Mouse (Mus musculus): ENCODE measurements at regions not wholly inside any gene's neighbourhood (a gene's known extent, or its start where the extent isn't known, plus 50 kb on each side); places are given as distances from the start of the nearest gene placed in this dataset.

DNA sequence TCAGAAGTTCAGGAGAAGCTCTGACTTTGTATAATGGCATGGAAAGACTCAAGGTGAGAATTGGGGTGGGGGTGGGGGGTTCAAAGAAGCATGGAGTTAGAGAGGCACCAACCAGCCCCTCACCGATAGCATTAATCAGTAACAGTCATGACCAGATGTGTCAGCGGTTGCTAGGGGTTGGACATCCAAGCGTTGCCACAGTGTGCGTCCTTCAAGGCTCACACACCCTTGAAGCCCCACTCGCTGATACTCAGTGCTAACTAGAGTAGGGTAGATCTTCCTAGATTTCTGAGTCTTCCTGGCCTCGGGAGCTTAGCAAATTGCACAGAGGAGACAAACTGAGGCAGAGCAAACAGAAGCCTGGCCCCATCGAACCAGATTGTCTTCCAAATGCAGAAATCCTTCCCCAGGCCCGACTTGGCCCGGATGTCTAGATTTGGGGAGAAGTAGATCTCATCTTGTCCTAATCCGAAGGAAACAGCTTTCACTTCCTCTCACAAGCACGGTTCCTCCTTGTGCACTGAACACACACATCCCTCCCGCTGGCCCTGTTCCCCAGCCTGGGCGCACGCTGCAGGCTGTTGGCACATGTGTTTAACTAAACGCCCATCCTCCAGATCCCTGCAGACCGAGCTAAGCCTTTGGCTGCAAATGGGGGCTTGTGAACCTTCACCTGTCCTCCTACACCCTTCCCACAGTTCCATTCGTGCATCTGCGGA is 73.1 kb upstream of the Vrk1 start:
- no peak overlapping the region for H3K4me3 ChIP-seq

DNA sequence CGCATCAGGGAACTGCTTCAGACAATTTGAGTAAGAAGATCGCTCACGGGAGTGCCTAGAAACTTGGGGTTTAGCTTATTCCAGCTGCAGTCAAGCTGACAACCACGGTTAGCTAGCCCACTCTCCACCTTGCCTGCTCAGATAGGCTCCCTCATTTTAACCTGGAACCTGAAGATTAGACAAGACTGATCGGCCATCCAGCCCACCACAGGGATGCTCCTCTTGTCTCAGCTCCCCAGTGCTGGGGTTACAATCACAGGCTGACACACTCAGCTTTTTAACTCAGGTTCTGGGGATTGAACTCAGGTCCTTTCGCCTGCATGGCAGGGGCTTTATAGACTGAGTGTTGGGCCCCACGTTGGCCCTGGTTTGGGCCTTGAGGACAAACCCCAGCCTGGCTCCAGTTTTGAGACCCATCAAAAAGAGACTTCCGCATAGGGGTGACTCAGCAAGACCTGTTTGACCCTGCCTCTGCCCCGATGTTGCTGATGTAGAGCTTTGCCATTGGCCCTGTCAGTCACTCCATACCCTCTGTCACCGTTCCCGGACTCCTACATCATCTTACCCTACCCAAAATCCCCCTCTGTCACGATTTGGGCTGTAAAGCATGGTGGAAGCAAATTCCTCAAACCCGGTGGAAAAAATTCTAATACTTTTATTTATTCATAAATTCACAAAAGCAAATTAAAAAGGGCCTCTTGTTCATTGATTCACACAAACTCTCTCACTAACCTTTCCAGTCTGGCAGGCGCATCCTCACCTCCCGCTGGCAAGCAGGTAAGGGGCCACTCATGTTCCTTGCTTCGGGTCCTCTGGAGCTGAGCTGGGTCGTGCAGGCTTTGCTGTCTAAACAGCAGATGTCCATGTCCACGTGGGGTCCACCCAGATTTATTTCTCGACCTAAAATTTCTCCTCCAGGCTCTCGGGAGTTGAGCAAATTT is 67.6 kb upstream of the Vrk1 start:
- H3K27me3 ChIP-seq (ENCODE audit: insufficient read depth, poor library complexity, severe bottlenecking): peaks cover 2% of the 10 kb centered on the region; the same call in 1 of the 2 replicates
- no peak overlapping the region for H3K4me3 ChIP-seq
- 0 out of 2 replicates have a peak, but pooled peaks cover 4% of the 10 kb centered on the region for H3K4me1 ChIP-seq (replicated peaks)
- H3K9me3 ChIP-seq: no peaks in the 10 kb centered on the region
- H3K36me3 ChIP-seq: no peaks in the 10 kb centered on the region
- WGBS: 79% methylated on average over 20 of the region's 20 CpGs
- no peak for DNase-seq (ENCODE audit: low spot score)
- no peak overlapping the region for H3K27ac ChIP-seq

More for the DNA sequence above, 73.1 kb upstream of the Vrk1 start:
- Histone ChIP-seq H3K27me3 (ENCODE audit: insufficient read depth, poor library complexity, severe bottlenecking) (peaks cover 33% of the 10 kb centered on the region), H3K36me3 (no peaks in the 10 kb centered on the region), H3K27ac (no peak overlapping the region), H3K4me1 (replicated peaks) (peaks cover 10% of the 10 kb centered on the region), H3K9me3 (no peaks in the 10 kb centered on the region)
- no peak for DNase-seq (ENCODE audit: low spot score)
- WGBS: 91% methylated on average over 18 of the region's 18 CpGs

DNA sequence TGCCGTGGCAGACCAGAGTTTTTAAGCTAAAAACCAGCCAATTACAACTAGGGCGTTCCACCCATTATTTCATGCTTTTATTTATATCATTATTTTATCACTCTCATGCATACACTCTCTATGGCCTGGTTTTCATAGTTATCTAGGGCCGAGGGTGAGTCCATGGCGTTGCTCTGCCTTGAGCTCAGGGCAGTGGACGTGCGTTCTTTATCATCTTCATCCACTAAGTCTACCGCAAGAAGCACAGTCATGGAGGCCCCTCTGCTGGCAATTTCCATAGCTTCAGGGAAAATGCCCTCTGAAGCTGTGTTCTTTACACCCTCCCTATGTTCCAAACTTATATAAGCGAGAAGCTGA is 67.0 kb upstream of the Vrk1 start:
- DNase-seq (ENCODE audit: low spot score): no peak
- Histone ChIP-seq H3K4me1 (replicated peaks) (0 out of 2 replicates have a peak, but pooled peaks cover 4% of the 10 kb centered on the region), H3K27me3 (ENCODE audit: insufficient read depth, poor library complexity, severe bottlenecking) (no peaks in the 10 kb centered on the region), H3K9me3 (no peaks in the 10 kb centered on the region), H3K27ac (no peak overlapping the region), H3K4me3 (no peak overlapping the region), H3K36me3 (no peaks in the 10 kb centered on the region)
- 85% methylated on average over 8 of the region's 8 CpGs for WGBS

GRCm38 (mm10) chr12:105947332-105947731 is 62.7 kb upstream of the Vrk1 start:
- Histone ChIP-seq H3K27me3 (ENCODE audit: insufficient read depth, poor library complexity, severe bottlenecking) (no peaks in the 10 kb centered on the region), H3K27ac (no peak overlapping the region), H3K9me3 (no peaks in the 10 kb centered on the region), H3K36me3 (no peaks in the 10 kb centered on the region), H3K4me1 (replicated peaks) (0 out of 2 replicates have a peak, but pooled peaks cover 2% of the 10 kb centered on the region), H3K4me3 (no peak overlapping the region)
- WGBS: 63% methylated on average over 5 of the region's 5 CpGs
- no peak for DNase-seq (ENCODE audit: low spot score)

DNA sequence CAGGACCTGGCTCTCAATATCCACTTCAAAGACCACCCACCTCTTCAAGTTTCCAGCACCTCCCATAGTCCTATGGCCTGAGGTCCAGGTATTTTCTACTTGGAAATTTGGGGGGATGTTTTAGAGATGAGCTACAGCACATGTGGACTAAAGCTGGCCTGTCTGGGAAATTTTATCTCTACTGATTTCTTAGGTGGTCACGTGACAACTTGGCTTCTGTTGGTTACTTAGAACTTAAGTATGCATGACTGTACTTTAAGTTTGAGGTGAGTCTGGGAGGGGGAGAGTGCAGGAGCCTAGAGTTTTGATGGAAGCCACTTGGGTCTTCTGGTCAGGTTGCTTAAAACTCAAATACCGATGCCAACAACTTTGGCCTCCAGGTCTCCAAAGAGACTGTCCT is 61.7 kb upstream of the Vrk1 start:
- DNase-seq (ENCODE audit: low spot score): no peak
- H3K4me1 ChIP-seq (replicated peaks): no peaks in the 10 kb centered on the region
- WGBS: 85% methylated on average over 2 of the region's 2 CpGs
- no peaks in the 10 kb centered on the region for H3K36me3 ChIP-seq
- no peak overlapping the region for H3K4me3 ChIP-seq
- H3K9me3 ChIP-seq: no peaks in the 10 kb centered on the region
- H3K27ac ChIP-seq: no peak overlapping the region
- no peaks in the 10 kb centered on the region for H3K27me3 ChIP-seq (ENCODE audit: insufficient read depth, poor library complexity, severe bottlenecking)

- Histone ChIP-seq H3K27ac (no peak overlapping the region), H3K9me3 (no peaks in the 10 kb centered on the region), H3K4me1 (replicated peaks) (peaks cover 11% of the 10 kb centered on the region), H3K36me3 (no peaks in the 10 kb centered on the region), H3K4me3 (no peak overlapping the region), H3K27me3 (ENCODE audit: insufficient read depth, poor library complexity, severe bottlenecking) (peaks cover 15% of the 10 kb centered on the region; the same call in 1 of the 2 replicates)
- no peak for DNase-seq (ENCODE audit: low spot score)
- 90% methylated on average over 1 of the region's 1 CpGs for WGBS
Measured at GRCm38 (mm10) chr12:105955764-105956290, 54.2 kb upstream of the Vrk1 start.

GRCm38 (mm10) chr12:105959756-105960155 is 50.3 kb upstream of the Vrk1 start:
- Histone ChIP-seq H3K27ac (no peak overlapping the region), H3K4me1 (replicated peaks) (peaks cover 33% of the 10 kb centered on the region), H3K36me3 (no peaks in the 10 kb centered on the region), H3K27me3 (ENCODE audit: insufficient read depth, poor library complexity, severe bottlenecking) (peaks cover 45% of the 10 kb centered on the region), H3K4me3 (no peak overlapping the region), H3K9me3 (peaks cover 2% of the 10 kb centered on the region; the same call in 1 of the 2 replicates)
- DNase-seq (ENCODE audit: low spot score): no peak
- WGBS: 68% methylated on average over 7 of the region's 7 CpGs

Data from hindbrain, embryonic 10.5 days (tissue).